Mouse (Mus musculus) spleen, adult 2 months (tissue): ENCODE data around the gene Ush2a.

ENCODE experiments used
- CTCF ChIP-seq: fragments of 200-500 bp; IDR thresholded peaks from 2 replicates; pipeline ENCODE4 v1.5.1; 2011; ENCODE audit warnings: mild to moderate bottlenecking, inconsistent platforms; ENCODE audit not compliant: insufficient read depth, insufficient read length, insufficient replicate concordance; ENCODE audit errors: extremely low read depth
- POLR2A ChIP-seq: fragments of 200-500 bp; IDR thresholded peaks from 2 replicates; pipeline ENCODE4 v1.6.1; 2011; ENCODE audit warnings: low read depth, low read length, inconsistent platforms

DNA sequence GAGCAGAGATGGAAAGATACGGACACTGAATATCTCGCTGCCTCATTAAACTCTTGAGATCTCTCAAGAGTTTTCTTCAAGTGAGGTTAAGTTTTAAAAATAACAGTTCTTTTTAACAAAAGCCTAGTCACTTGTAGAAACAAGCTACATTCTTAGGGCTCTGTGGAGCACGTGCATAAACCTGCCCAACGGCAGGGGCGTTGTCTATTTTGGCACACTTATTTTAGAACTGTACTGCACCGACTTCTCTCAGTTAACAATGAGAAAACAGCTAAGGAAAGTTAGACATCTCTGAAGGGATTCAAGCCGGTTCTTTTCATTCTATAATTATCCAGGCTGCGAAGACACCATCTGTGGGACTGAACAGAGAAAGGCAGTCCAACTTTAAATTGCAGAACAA, 405.6 kb downstream of the Ush2a start:
- no peak for TF ChIP-seq CTCF
- no peak for TF ChIP-seq POLR2A
